Mouse (Mus musculus): ENCODE results near the gene Ada.

Gene Ada

DNA sequence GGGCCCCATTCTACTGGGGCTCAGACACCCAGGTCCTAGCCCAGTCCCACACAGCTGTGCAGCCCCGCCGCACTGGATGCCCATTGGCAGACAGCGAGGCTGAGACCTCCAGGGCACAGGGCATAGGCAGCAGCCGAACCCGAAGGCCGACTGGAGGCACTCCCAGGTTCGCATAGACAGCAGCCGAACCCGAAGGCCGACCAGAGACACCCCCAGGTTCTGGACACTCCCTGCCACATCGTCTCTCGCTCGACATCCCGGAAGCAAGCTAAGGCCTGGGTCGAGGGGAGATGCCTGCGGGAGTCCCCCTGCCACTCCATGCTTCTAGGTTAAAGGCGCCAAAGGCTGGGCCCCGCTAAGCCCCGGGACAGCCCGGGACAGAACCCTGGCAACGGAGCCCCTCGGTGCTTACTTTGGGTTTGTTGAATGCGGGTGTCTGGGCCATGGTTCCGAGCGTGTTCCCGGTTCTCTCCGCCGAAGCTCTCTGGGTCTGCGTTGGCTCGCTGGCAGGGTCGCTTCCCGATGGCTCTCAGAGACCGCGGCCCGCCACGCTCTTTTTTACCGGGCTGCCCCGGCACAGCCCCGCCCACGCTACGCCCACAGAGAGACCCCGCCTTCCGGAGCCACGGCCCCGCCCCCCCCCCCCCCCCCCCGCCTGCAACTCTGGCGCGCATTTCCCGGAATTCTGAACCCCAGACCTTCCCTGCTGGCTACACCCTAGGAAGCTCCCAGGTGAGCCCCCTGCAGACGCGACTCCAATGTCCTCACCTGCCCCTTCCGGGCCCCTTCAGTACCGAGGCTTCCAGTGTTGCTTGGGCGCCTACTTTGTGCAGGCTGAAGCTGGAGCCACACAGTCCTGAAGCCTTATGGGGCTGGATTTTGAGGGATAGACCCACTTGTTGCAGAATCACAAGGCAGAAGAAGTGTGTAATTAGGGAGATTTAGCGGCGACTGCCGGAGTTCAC lies at the start of gene Ada:
TSS of gene Ada (minus strand) at position 593 of the 965 bp plus-strand sequence.
- in situ Hi-C loops (cut with MboI, MseI): loop anchor here in 1 of 2 experiments (10.0 kb wide), 1 partner anchor 485 kb away; no protein-coding TSS in a partner anchor

DNA sequence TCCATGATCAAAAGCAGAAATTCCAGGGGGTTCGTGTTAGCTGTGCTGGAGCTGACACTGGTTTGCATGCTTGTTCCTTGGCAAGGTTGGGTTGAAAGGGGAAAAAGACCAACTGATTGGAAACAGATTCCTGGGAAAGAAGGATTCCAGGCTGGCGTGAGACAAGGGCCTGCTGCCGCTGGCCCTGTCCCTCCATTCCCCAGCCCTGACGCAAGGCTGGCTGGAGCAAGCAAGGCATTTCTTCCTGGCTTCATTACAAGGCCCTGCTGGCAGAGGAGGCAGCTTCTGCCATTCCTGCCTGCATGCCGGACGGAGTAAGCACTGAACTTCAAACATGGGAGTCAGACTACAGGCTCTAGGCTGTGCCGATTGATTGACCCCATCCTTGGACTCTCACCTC lies 48.4 kb upstream of the Ada start:
- in situ Hi-C loops (cut with MboI, MseI): no loop called here

DNA sequence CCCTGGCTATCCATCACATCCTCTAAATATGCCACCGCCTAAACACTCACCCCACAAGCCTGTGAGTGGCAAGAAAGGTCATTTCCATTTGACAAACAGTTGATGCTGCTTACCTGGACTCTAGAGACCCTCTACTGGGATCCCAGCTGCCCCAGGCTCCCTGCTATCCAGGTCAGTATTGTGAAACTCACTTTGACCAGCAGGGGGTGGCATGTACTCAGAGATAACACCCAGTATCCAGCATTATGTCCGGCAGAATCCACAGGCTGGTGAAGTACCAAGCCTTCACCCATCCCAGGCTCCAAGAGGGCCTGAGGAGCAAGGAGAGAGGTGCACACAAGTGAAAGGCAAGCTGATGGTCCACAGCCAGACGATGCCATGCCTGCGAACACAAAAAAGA lies 38.4 kb upstream of the Ada start:
- in situ Hi-C loops (cut with MboI, MseI): no loop called here

GRCm38 (mm10) chr2:163787709-163788108 lies 37.7 kb upstream of the Ada start:
- in situ Hi-C loops (cut with MboI, MseI): no loop called here

- in situ Hi-C loops (cut with MboI, MseI): no loop called here
Measured at GRCm38 (mm10) chr2:163787086-163787485, 37.0 kb upstream of the Ada start.

DNA sequence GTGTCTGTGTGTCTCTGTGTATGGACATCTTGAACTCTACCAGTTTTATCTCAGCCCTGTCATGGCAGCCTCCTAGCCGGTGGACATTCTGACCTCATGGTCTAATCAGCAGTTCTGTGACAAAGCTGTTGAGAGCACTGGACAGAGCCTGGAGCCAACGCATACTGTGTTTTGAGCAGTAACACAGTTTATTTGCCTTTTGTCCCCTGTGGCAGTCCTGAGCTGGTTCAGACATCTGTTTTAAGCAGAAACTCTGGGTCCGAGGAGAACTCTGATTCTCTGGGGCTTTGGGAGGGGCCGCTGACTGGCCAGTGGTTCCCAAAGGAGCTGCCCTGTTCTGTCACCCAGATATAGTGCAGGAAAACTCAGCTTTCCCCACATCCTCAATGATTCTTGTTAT lies 33.9 kb upstream of the Ada start:
- in situ Hi-C loops (cut with MboI, MseI): no loop called here

DNA sequence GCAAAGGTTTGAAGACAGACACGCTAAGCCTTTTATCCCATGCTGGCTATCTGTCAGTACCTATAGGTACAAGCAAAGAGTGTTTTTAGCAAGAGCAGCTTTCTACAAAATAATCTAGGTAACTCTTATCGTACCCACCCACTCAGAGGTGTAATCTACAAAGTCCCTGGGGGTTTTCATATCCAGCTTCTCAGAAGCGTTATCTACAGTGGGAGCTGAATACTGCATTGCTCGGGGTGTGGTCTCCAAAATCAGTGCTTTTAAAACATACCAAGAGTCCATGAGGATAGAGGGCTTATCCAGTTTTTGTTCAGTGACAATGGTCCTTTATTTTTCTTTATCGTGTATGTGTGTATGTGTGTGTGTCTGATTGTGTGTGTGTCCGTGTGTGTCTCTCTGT lies 33.3 kb upstream of the Ada start:
- in situ Hi-C loops (cut with MboI, MseI): no loop called here

GRCm38 (mm10) chr2:163778896-163779295 lies 28.9 kb upstream of the Ada start:
- in situ Hi-C loops (cut with MboI, MseI): no loop called here

DNA sequence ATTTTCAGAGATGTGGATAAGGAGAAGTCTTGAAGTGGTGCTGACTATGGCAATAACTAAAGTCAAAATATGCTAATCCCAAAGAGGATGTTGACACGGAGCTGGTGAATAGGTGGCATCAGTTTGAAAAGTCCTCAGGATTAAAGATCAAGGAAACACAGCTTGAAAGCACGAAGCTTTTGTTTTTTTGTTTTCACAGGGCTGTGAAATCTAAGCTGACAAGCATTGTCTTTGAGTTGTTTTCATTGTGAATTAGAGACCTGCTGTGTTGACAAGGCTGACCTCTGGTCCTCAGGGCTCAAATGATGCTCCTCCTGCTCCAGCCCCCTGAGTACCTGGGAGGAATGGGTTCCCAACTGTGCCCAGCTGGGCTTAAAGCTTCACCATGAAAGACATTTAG lies 27.0 kb upstream of the Ada start:
- in situ Hi-C loops (cut with MboI, MseI): no loop called here

DNA sequence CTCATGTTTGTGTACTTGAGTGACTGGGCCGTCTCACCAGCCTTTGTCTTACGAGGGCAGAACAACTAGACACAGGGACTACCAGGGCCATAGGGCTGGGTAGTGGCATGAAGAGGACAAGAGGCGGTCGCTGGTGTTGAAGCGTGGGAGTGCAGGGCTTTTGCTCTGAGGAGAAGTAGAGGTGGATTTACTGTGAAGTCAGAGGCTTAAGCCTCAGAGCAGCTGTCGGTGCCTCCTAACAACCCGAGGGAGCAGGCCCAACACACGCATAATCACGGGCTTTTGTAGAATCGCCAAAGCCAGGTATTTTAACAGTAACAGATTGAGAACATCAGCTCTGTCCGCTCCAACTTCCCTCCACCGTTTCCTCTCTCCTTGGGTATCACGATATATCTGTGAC lies 26.6 kb upstream of the Ada start:
- in situ Hi-C loops (cut with MboI, MseI): no loop called here

GRCm38 (mm10) chr2:163770731-163771130 lies 20.7 kb upstream of the Ada start:
- in situ Hi-C loops (cut with MboI, MseI): no loop called here

- in situ Hi-C loops (cut with MboI, MseI): loop anchor here in 1 of 2 experiments (5.0 kb wide), 1 partner anchor 55 kb away; the partner anchor contains the start of gene Ccn5
Measured at GRCm38 (mm10) chr2:163766890-163767289, 16.9 kb upstream of the Ada start.

DNA sequence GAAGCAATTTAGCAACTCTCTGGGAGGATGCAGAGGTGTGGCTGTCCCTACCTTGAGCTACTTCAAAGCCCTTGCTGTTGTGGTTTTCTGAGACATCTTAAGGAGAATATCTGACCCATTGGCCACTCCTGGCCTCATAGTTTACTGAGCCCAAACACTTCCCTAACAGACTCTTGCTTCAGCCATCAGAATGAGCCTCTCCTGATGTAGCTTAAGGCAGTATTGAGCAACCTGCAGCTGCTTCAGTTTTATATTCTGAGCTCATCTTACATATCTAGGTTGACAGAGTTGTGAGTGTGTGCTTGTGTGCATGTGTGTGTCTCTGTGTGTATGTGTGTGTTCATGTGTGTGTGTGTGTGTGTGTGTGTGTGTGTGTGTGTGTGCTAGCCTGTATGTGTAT lies 16.2 kb upstream of the Ada start:
- in situ Hi-C loops (cut with MboI, MseI): loop anchor here in 1 of 2 experiments (5.0 kb wide), 1 partner anchor 56 kb away; the partner anchor contains the start of gene Ccn5

- in situ Hi-C loops (cut with MboI, MseI): no loop called here
Measured at GRCm38 (mm10) chr2:163761402-163761801, 11.4 kb upstream of the Ada start.

DNA sequence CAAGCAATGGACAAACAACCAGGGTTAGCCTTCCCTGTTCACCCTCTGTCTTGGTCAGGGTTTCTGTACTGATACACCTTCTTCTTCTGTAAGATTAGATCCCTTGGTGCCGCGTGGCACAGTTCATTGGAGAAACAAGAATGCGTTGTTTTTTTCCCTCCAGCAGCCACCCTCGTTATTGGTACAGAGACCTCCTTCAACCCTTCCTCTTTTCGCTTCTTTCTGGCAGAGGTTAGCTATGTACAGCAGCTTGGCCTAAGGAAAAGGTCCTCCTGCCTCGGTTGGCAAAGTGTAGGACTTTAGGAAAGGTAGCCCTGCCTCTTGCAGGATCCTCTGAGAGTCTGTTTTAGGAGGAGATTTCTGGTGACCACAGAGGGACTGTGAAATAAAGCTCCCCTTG lies 10.6 kb upstream of the Ada start:
- in situ Hi-C loops (cut with MboI, MseI): no loop called here

DNA sequence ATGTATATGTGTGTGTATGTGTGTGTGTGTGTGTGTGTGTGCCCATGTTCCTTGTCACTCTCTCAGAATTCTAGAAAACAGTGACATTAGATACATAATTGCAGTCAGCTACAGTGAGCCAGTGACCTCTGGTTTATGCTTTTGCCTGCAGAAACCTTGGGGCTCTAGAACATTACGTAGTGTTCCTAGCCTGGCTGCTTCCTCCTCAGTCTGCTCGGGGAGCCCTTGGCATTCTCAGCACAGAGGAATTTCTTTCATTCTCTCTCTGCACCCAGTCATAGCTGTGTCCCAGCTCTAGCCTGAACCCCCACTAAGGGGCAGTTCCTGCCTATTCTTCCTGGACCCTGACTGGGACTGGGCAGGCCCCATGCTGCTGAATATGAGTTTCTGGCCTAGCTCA lies 8.1 kb upstream of the Ada start:
- in situ Hi-C loops (cut with MboI, MseI): loop anchor here in 1 of 2 experiments (10.0 kb wide), 1 partner anchor 493 kb away; no protein-coding TSS in a partner anchor

DNA sequence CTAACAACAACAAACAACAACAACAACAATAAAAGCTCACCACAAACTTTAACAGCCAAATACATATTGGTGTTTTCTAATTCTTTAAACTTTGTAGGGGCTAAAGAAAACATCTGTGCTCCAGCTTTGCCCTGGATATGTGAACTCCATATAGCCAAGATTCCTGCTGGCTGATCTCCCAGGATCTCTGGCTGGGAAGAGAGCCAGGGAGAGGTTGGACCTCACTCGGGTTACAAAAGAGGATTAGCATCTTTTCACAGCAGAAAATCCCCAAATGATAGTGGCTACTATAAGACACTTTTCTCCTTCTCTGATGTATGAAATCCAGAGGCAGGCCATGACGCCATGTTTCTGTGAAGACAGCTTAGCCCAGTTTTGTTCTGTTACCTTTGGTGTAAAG lies 6.7 kb upstream of the Ada start:
- in situ Hi-C loops (cut with MboI, MseI): loop anchor here in 1 of 2 experiments (10.0 kb wide), 1 partner anchor 492 kb away; no protein-coding TSS in a partner anchor

- in situ Hi-C loops (cut with MboI, MseI): loop anchor here in 1 of 2 experiments (10.0 kb wide), 1 partner anchor 489 kb away; no protein-coding TSS in a partner anchor
Measured at GRCm38 (mm10) chr2:163754228-163754627, 4.2 kb upstream of the Ada start.

- in situ Hi-C loops (cut with MboI, MseI): no loop called here
Measured at GRCm38 (mm10) chr2:163744801-163745570, 5.1 kb downstream of the Ada start.

- in situ Hi-C loops (cut with MboI, MseI): no loop called here
Measured at GRCm38 (mm10) chr2:163743357-163743756, 6.7 kb downstream of the Ada start.

DNA sequence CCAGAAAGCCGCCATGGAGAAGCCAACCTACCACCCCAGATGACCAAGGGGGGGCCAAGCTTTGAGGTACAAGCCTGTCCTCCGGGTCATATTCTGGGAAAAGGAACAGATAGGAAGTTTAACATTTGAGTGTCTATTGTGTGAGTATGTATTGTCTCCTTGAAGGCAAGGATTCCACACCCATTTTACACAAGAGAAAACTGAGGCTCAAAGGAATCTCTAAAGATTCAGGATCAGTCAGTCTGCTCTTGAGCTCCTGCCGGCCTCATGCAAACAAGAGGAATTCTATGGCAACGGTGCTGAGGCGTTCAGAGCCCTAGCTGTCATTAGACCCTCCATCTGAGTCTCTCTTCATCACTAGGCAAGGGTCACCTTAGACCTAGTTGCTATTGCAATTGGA lies 7.4 kb downstream of the Ada start:
- in situ Hi-C loops (cut with MboI, MseI): no loop called here

DNA sequence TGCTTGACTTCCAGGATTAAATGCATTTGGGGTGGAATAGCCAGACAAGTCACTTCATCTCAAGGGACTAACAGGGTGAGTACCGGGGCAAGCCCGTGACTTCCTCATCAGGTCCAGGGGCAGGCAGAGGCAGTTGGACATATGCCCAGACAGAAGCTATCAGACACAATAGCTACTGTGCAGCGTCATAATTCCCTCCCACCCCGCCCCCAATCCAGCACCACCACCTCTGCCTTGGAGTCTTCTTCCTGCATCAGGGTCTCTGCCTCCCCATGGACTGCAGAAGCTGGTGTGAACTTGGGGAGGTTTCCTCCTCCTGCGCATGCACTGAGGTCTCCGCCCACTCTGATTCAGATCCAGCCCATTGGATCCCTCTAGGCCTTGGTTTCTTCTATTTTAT lies 14.1 kb downstream of the Ada start:
- in situ Hi-C loops (cut with MboI, MseI): no loop called here

Measured in T-helper 17 cell (primary cell).